8 mouse cellular contexts compared by ENCODE assay signal in genomic region chr3:104221156-104221555, GRCm38 (mm10). TPM values are rescaled to one million over a fixed set of nuclear protein-coding genes. Genes with fewer than 3 reads are reported as not detected.
A peak's percentile ranks its signal among the peaks of the same experiment; 100 is the strongest.
DNase-seq lines count a peak whose midpoint lies in the region; ATAC-seq and TF ChIP-seq lines count a peak whose summit lies in the region.

No protein-coding gene starts in this region.

- no peaks in the 10 kb centered on the region for H3K9me3 ChIP-seq in E14TG2a.4 (ENCODE audit: low read length)
- no peaks in the 10 kb centered on the region for H3K9me3 ChIP-seq in hindbrain, embryonic 13.5 days

- TF ChIP-seq CTCF in E14TG2a.4 (conservative IDR thresholded peaks at IDR 0.05; ENCODE audit: low read length), result no peak

- 13% methylated on average over 11 of the region's 11 CpGs for WGBS in hindbrain, embryonic 13.5 days

- peaks cover 22% of the 10 kb centered on the region for H3K4me1 ChIP-seq in E14TG2a.4 (replicated peaks; ENCODE audit: low read depth, low read length)
- H3K4me1 ChIP-seq in hindbrain, embryonic 13.5 days (replicated peaks), result peaks cover 25% of the 10 kb centered on the region

- H3K36me3 ChIP-seq in E14TG2a.4 (ENCODE audit: insufficient read depth, low read length), result no peaks in the 10 kb centered on the region
- H3K36me3 ChIP-seq in hindbrain, embryonic 13.5 days, result no peaks in the 10 kb centered on the region

- ATAC-seq in hindbrain, embryonic 13.5 days (ENCODE audit: low FRiP score), result no peak

- H3K27me3 ChIP-seq in E14TG2a.4 (ENCODE audit: insufficient read depth, low read length), result peaks cover 14% of the 10 kb centered on the region
- H3K27me3 ChIP-seq in hindbrain, embryonic 13.5 days, result no peaks in the 10 kb centered on the region

- H3K4me2 ChIP-seq in hindbrain, embryonic 13.5 days, result peak overlapping the region; percentile 57

- peak overlapping the region; percentile 36; the same call in 1 of the 2 replicates for H3K27ac ChIP-seq in hindbrain, embryonic 13.5 days

- H3K4me3 ChIP-seq in E14TG2a.4 (replicated peaks; ENCODE audit: low read length), result peak overlapping the region; percentile 77
- peak overlapping the region; percentile 85 for H3K4me3 ChIP-seq in hindbrain, embryonic 13.5 days

- peak overlapping the region; percentile 30 for H3K9ac ChIP-seq in hindbrain, embryonic 13.5 days

- peak; percentile 25 for DNase-seq in adrenal gland, adult 8-10 months
- DNase-seq in adrenal gland, postnatal 25 days, result no peak
- DNase-seq in lung, postnatal 14 days, result peak; percentile 11
- DNase-seq in left cerebral cortex, adult 8-10 months (ENCODE audit: low spot score in 2 of 2), result no peak
- no peak for DNase-seq in adrenal gland, adult 2 months
- DNase-seq in left cerebral cortex, adult 18-20 months (ENCODE audit: low spot score in 2 of 2), result no peak

RNA-seq across cellular contexts. Expression of gene Magi3, which starts 1.0 kb away (rescaled TPM):
- 10 to 100 TPM; 19.4 to 31.5 (median 25.8) TPM for total RNA-seq in adrenal gland, adult 8-10 months (2022)
- total RNA-seq in adrenal gland, postnatal 25 days (2021), result 21.2 and 22.3 TPM in 2 replicates
- 6.2 TPM in 2 replicates for polyA plus RNA-seq in hindbrain, embryonic 13.5 days (2015; fragmentation: Nextera tagmentation; extraction: Ambion mirVana)
- 10 to 100 TPM; 37.4 to 44.8 (median 39.0) TPM for total RNA-seq in left cerebral cortex, adult 8-10 months (2022)
- 10 to 100 TPM; 17.9 to 25.9 TPM for total RNA-seq in adrenal gland, adult 2 months (2021)
- polyA plus RNA-seq in adrenal gland, adult 2 months (2012; rRNA removed), result 4.7 TPM in 2 replicates
- 10 to 100 TPM; 50.3 to 50.4 TPM for total RNA-seq in left cerebral cortex, adult 18-20 months (2021)

Comparison
In these comparisons a context has a peak if more than half of its experiments do, and no peak if none do; other contexts are left out.
1. DNase-seq: peak in adrenal gland, adult 8-10 months (single experiment) and lung, postnatal 14 days (single experiment); none in adrenal gland, postnatal 25 days (single experiment), left cerebral cortex, adult 8-10 months (0 of 2), adrenal gland, adult 2 months (single experiment) and left cerebral cortex, adult 18-20 months (0 of 2).